Mouse (Mus musculus): ENCODE results near the gene Rbl1. TPM values are rescaled to one million over a fixed set of nuclear protein-coding genes. Genes with fewer than 3 reads are reported as not detected.

Rbl1 gene
- total RNA-seq, 4 experiments from 2014 or later, result 3.6 to 6.1 (median 5.2) TPM

- DNase-seq, result no peak
Measured at GRCm38 (mm10) chr2:157132686-157133540, 71.4 kb downstream of the Rbl1 start.

GRCm38 (mm10) chr2:157132086-157132485, 72.2 kb downstream of the Rbl1 start:
- DNase-seq, result no peak

- DNase-seq, result no peak
Measured at GRCm38 (mm10) chr2:157130813-157131514, 73.4 kb downstream of the Rbl1 start.

GRCm38 (mm10) chr2:157129601-157130164, 74.7 kb downstream of the Rbl1 start:
- no peak for DNase-seq

- no peak for DNase-seq
Measured at GRCm38 (mm10) chr2:157129096-157129495, 75.2 kb downstream of the Rbl1 start.

- DNase-seq, result no peak
Measured at GRCm38 (mm10) chr2:157128072-157128471, 76.3 kb downstream of the Rbl1 start.

GRCm38 (mm10) chr2:157127370-157127769, 77.0 kb downstream of the Rbl1 start:
- DNase-seq, result no peak

GRCm38 (mm10) chr2:157125246-157125645, 79.1 kb downstream of the Rbl1 start:
- DNase-seq, result no peak

GRCm38 (mm10) chr2:157121766-157122165, 82.6 kb downstream of the Rbl1 start:
- DNase-seq, result no peak

GRCm38 (mm10) chr2:157119075-157119474, 85.3 kb downstream of the Rbl1 start:
- DNase-seq, result no peak

- DNase-seq, result no peak
Measured at GRCm38 (mm10) chr2:157118556-157118955, 85.8 kb downstream of the Rbl1 start.

- no peak for DNase-seq
Measured at GRCm38 (mm10) chr2:157116964-157117363, 87.4 kb downstream of the Rbl1 start.

GRCm38 (mm10) chr2:157108236-157108635, 96.1 kb downstream of the Rbl1 start:
- no peak for DNase-seq

GRCm38 (mm10) chr2:157104454-157104853, 99.9 kb downstream of the Rbl1 start:
- DNase-seq, result no peak

- no peak for DNase-seq
Measured at GRCm38 (mm10) chr2:157102256-157102655, 102.1 kb downstream of the Rbl1 start.

- no peak for DNase-seq
Measured at GRCm38 (mm10) chr2:157101650-157102049, 102.7 kb downstream of the Rbl1 start.

GRCm38 (mm10) chr2:157100319-157100605, 104.1 kb downstream of the Rbl1 start:
- no peak for DNase-seq

GRCm38 (mm10) chr2:157099532-157100318, 104.6 kb downstream of the Rbl1 start:
- no peak for DNase-seq
